Mouse (Mus musculus): ENCODE measurements around the gene Fam171b.

The Fam171b gene

GRCm38 (mm10) chr2:83812483-83813272, at the start of gene Fam171b:
TSS of gene Fam171b (plus strand) at chr2:83812636.
- peak; percentile 87 for DNase-seq (ENCODE audit: low read depth)

- no peak for DNase-seq (ENCODE audit: low read depth)
Measured at GRCm38 (mm10) chr2:83766058-83766457, 46.4 kb upstream of the Fam171b start.

GRCm38 (mm10) chr2:83766878-83767277, 45.6 kb upstream of the Fam171b start:
- no peak for DNase-seq (ENCODE audit: low read depth)

- no peak for DNase-seq (ENCODE audit: low read depth)
Measured at GRCm38 (mm10) chr2:83768311-83769047, 44.0 kb upstream of the Fam171b start.

- peak; percentile 86 for DNase-seq (ENCODE audit: low read depth)
Measured at GRCm38 (mm10) chr2:83771155-83771812, 41.2 kb upstream of the Fam171b start.

GRCm38 (mm10) chr2:83791330-83792073, 20.9 kb upstream of the Fam171b start:
- DNase-seq (ENCODE audit: low read depth), result no peak

GRCm38 (mm10) chr2:83792102-83792501, 20.3 kb upstream of the Fam171b start:
- DNase-seq (ENCODE audit: low read depth), result no peak

GRCm38 (mm10) chr2:83795766-83796165, 16.7 kb upstream of the Fam171b start:
- no peak for DNase-seq (ENCODE audit: low read depth)

GRCm38 (mm10) chr2:83797902-83798497, 14.4 kb upstream of the Fam171b start:
- DNase-seq (ENCODE audit: low read depth), result no peak

GRCm38 (mm10) chr2:83813273-83813892, 947 bp downstream of the Fam171b start:
- DNase-seq (ENCODE audit: low read depth), result peak; percentile 17

- peak; percentile 83 for DNase-seq (ENCODE audit: low read depth)
Measured at GRCm38 (mm10) chr2:83814009-83814408, 1.6 kb downstream of the Fam171b start.

GRCm38 (mm10) chr2:83816147-83816546, 3.7 kb downstream of the Fam171b start:
- no peak for DNase-seq (ENCODE audit: low read depth)

- no peak for DNase-seq (ENCODE audit: low read depth)
Measured at GRCm38 (mm10) chr2:83825161-83825560, 12.7 kb downstream of the Fam171b start.

GRCm38 (mm10) chr2:83828895-83829539, 16.6 kb downstream of the Fam171b start:
- DNase-seq (ENCODE audit: low read depth), result no peak

GRCm38 (mm10) chr2:83832903-83833302, 20.5 kb downstream of the Fam171b start:
- no peak for DNase-seq (ENCODE audit: low read depth)

GRCm38 (mm10) chr2:83835313-83836070, 23.1 kb downstream of the Fam171b start:
- no peak for DNase-seq (ENCODE audit: low read depth)

- DNase-seq (ENCODE audit: low read depth), result no peak
Measured at GRCm38 (mm10) chr2:83848495-83848894, 36.1 kb downstream of the Fam171b start.

GRCm38 (mm10) chr2:83853423-83853822, 41.0 kb downstream of the Fam171b start:
- DNase-seq (ENCODE audit: low read depth), result no peak

GRCm38 (mm10) chr2:83856236-83856635, 43.8 kb downstream of the Fam171b start:
- no peak for DNase-seq (ENCODE audit: low read depth)

Data from NIH3T3 (cell line).